Mouse (Mus musculus): ENCODE measurements around the gene Slc9a8. TPM values are rescaled to one million over a fixed set of nuclear protein-coding genes. Genes with fewer than 3 reads are reported as not detected.

Gene Slc9a8
- polyA plus RNA-seq, 1 experiment from 2014 or later = 20.9 TPM

- no peak for ATAC-seq (ENCODE audit: low FRiP score, low read depth)
- Histone ChIP-seq H3K27me3 (no peaks in the 10 kb centered on the region), H3K4me2 (no peak overlapping the region), H3K4me1 (replicated peaks) (peaks cover 16% of the 10 kb centered on the region), H3K27ac (replicated peaks) (no peak overlapping the region), H3K9me3 (no peaks in the 10 kb centered on the region), H3K4me3 (no peak overlapping the region), H3K9ac (no peak overlapping the region), H3K36me3 (no peaks in the 10 kb centered on the region)
- WGBS = 40% methylated on average over 4 of the region's 4 CpGs
These were observed 3.8 kb upstream of the Slc9a8 start for GRCm38 (mm10) chr2:167417694-167418093.

- no peak for ATAC-seq (ENCODE audit: low FRiP score, low read depth)
- Histone ChIP-seq H3K9me3 (no peaks in the 10 kb centered on the region), H3K27ac (replicated peaks) (no peak overlapping the region), H3K4me1 (replicated peaks) (peaks cover 24% of the 10 kb centered on the region), H3K27me3 (no peaks in the 10 kb centered on the region), H3K4me3 (no peak overlapping the region), H3K36me3 (0 out of 2 replicates have a peak, but pooled peaks cover under 1% of the 10 kb centered on the region), H3K9ac (no peak overlapping the region), H3K4me2 (no peak overlapping the region)
- 39% methylated on average over 1 of the region's 1 CpGs for WGBS
These were observed 2.3 kb upstream of the Slc9a8 start for GRCm38 (mm10) chr2:167419204-167419603.

- H3K4me2 ChIP-seq = peak overlapping the region; percentile 83
- peak overlapping the region; percentile 93 for H3K9ac ChIP-seq
- 30% methylated on average over 10 of the region's 10 CpGs for WGBS
- H3K36me3 ChIP-seq = peaks cover 13% of the 10 kb centered on the region
- peaks cover 24% of the 10 kb centered on the region for H3K4me1 ChIP-seq (replicated peaks)
- H3K9me3 ChIP-seq = no peaks in the 10 kb centered on the region
- no peaks in the 10 kb centered on the region for H3K27me3 ChIP-seq
- H3K4me3 ChIP-seq = peak overlapping the region; percentile 79
- no peak for ATAC-seq (ENCODE audit: low FRiP score, low read depth)
- peak overlapping the region; percentile 99 for H3K27ac ChIP-seq (replicated peaks)
These were observed 686 bp upstream of the Slc9a8 start for GRCm38 (mm10) chr2:167420811-167421241.

GRCm38 (mm10) chr2:167422150-167422470 lies 598 bp downstream of the Slc9a8 start:
- WGBS = 2% methylated on average over 11 of the region's 11 CpGs
- peak overlapping the region; percentile 79 for H3K4me3 ChIP-seq
- peak overlapping the region; percentile 99 for H3K27ac ChIP-seq (replicated peaks)
- H3K4me2 ChIP-seq = peak overlapping the region; percentile 83
- no peak for ATAC-seq (ENCODE audit: low FRiP score, low read depth)
- H3K27me3 ChIP-seq = no peaks in the 10 kb centered on the region
- peaks cover 24% of the 10 kb centered on the region for H3K4me1 ChIP-seq (replicated peaks)
- H3K36me3 ChIP-seq = peaks cover 23% of the 10 kb centered on the region
- H3K9ac ChIP-seq = peak overlapping the region; percentile 93
- no peaks in the 10 kb centered on the region for H3K9me3 ChIP-seq

- 91% methylated on average over 5 of the region's 5 CpGs for WGBS
- Histone ChIP-seq H3K4me2 (peak overlapping the region; percentile 83; the same call in 1 of the 2 replicates), H3K4me3 (no peak overlapping the region), H3K9ac (no peak overlapping the region), H3K4me1 (replicated peaks) (peaks cover 24% of the 10 kb centered on the region), H3K9me3 (no peaks in the 10 kb centered on the region), H3K36me3 (peaks cover 31% of the 10 kb centered on the region), H3K27ac (replicated peaks) (peak overlapping the region; percentile 99; the same call in 1 of the 2 replicates), H3K27me3 (no peaks in the 10 kb centered on the region)
- no peak for ATAC-seq (ENCODE audit: low FRiP score, low read depth)
These were observed 1.6 kb downstream of the Slc9a8 start for GRCm38 (mm10) chr2:167423031-167423611.

GRCm38 (mm10) chr2:167424040-167424439 lies 2.5 kb downstream of the Slc9a8 start:
- ATAC-seq (ENCODE audit: low FRiP score, low read depth) = no peak
- H3K4me3 ChIP-seq = no peak overlapping the region
- no peaks in the 10 kb centered on the region for H3K27me3 ChIP-seq
- H3K27ac ChIP-seq (replicated peaks) = no peak overlapping the region
- H3K4me1 ChIP-seq (replicated peaks) = peaks cover 24% of the 10 kb centered on the region
- no peaks in the 10 kb centered on the region for H3K9me3 ChIP-seq
- no peak overlapping the region for H3K4me2 ChIP-seq
- 79% methylated on average over 9 of the region's 9 CpGs for WGBS
- H3K9ac ChIP-seq = no peak overlapping the region
- peaks cover 34% of the 10 kb centered on the region for H3K36me3 ChIP-seq

GRCm38 (mm10) chr2:167424516-167424915 lies 3.0 kb downstream of the Slc9a8 start:
- H3K4me1 ChIP-seq (replicated peaks) = peaks cover 24% of the 10 kb centered on the region
- H3K4me2 ChIP-seq = no peak overlapping the region
- no peaks in the 10 kb centered on the region for H3K27me3 ChIP-seq
- 97% methylated on average over 3 of the region's 3 CpGs for WGBS
- H3K36me3 ChIP-seq = peaks cover 35% of the 10 kb centered on the region
- no peak for ATAC-seq (ENCODE audit: low FRiP score, low read depth)
- no peak overlapping the region for H3K4me3 ChIP-seq
- no peak overlapping the region for H3K9ac ChIP-seq
- no peak overlapping the region for H3K27ac ChIP-seq (replicated peaks)
- no peaks in the 10 kb centered on the region for H3K9me3 ChIP-seq

- H3K9me3 ChIP-seq = no peaks in the 10 kb centered on the region
These were observed 3.9 kb downstream of the Slc9a8 start for GRCm38 (mm10) chr2:167425407-167425806.

GRCm38 (mm10) chr2:167429596-167429995 lies 8.1 kb downstream of the Slc9a8 start:
- Histone ChIP-seq H3K4me1 (replicated peaks) (no peaks in the 10 kb centered on the region), H3K36me3 (peaks cover 30% of the 10 kb centered on the region), H3K4me3 (no peak overlapping the region), H3K9ac (no peak overlapping the region), H3K4me2 (no peak overlapping the region), H3K27ac (replicated peaks) (no peak overlapping the region), H3K27me3 (no peaks in the 10 kb centered on the region), H3K9me3 (no peaks in the 10 kb centered on the region)
- no peak for ATAC-seq (ENCODE audit: low FRiP score, low read depth)
- 91% methylated on average over 5 of the region's 5 CpGs for WGBS

More at GRCm38 (mm10) chr2:167425407-167425806, 3.9 kb downstream of the Slc9a8 start:
- Histone ChIP-seq H3K36me3 (peaks cover 35% of the 10 kb centered on the region), H3K4me2 (no peak overlapping the region), H3K4me3 (no peak overlapping the region), H3K27me3 (no peaks in the 10 kb centered on the region), H3K9ac (no peak overlapping the region), H3K4me1 (replicated peaks) (peaks cover 21% of the 10 kb centered on the region), H3K27ac (replicated peaks) (no peak overlapping the region)
- no peak for ATAC-seq (ENCODE audit: low FRiP score, low read depth)
- WGBS = 87% methylated on average over 6 of the region's 6 CpGs

GRCm38 (mm10) chr2:167430737-167431417 lies 9.4 kb downstream of the Slc9a8 start:
- Histone ChIP-seq H3K4me1 (replicated peaks) (no peaks in the 10 kb centered on the region), H3K36me3 (peaks cover 21% of the 10 kb centered on the region), H3K9ac (no peak overlapping the region), H3K27ac (replicated peaks) (no peak overlapping the region), H3K9me3 (no peaks in the 10 kb centered on the region), H3K4me2 (no peak overlapping the region), H3K4me3 (no peak overlapping the region), H3K27me3 (no peaks in the 10 kb centered on the region)
- no peak for ATAC-seq (ENCODE audit: low FRiP score, low read depth)
- WGBS = 72% methylated on average over 9 of the region's 9 CpGs

GRCm38 (mm10) chr2:167431418-167431776 lies 9.9 kb downstream of the Slc9a8 start:
- Histone ChIP-seq H3K4me2 (no peak overlapping the region), H3K27me3 (no peaks in the 10 kb centered on the region), H3K36me3 (peaks cover 16% of the 10 kb centered on the region), H3K9ac (no peak overlapping the region), H3K4me1 (replicated peaks) (no peaks in the 10 kb centered on the region), H3K9me3 (no peaks in the 10 kb centered on the region), H3K4me3 (no peak overlapping the region), H3K27ac (replicated peaks) (no peak overlapping the region)
- WGBS = 81% methylated on average over 7 of the region's 7 CpGs
- no peak for ATAC-seq (ENCODE audit: low FRiP score, low read depth)

- no peak for ATAC-seq (ENCODE audit: low FRiP score, low read depth)
- WGBS = 92% methylated on average over 6 of the region's 6 CpGs
- Histone ChIP-seq H3K4me3 (no peak overlapping the region), H3K27me3 (no peaks in the 10 kb centered on the region), H3K4me2 (no peak overlapping the region), H3K27ac (replicated peaks) (no peak overlapping the region), H3K9ac (no peak overlapping the region), H3K4me1 (replicated peaks) (no peaks in the 10 kb centered on the region), H3K36me3 (peaks cover 4% of the 10 kb centered on the region; the same call in 1 of the 2 replicates), H3K9me3 (no peaks in the 10 kb centered on the region)
These were observed 13.1 kb downstream of the Slc9a8 start for GRCm38 (mm10) chr2:167434570-167434969.
